Mouse (Mus musculus) ovary, adult 10 weeks (tissue): ENCODE data around the gene Olfr411. TPM values are rescaled to one million over a fixed set of nuclear protein-coding genes. Genes with fewer than 3 reads are reported as not detected.

ENCODE experiments used
- polyA plus RNA-seq: library from polyadenylated mRNA; stranded (reverse); fragments of 350-450 nt; fragmentation: Illumina TruSeq; extraction: RNeasy Lipid Tissue Mini Kit (QIAGEN cat#74804); gene quantifications from one replicate; pipeline ENCODE4 v1.2.3, GENCODE M21; 2014

The Olfr411 gene
- not detected for polyA plus RNA-seq

GRCm38 (mm10) chr11:74352550-74352949 lies at the start of gene Olfr411:
Olfr411 (minus strand) TSS chr11:74352650.

GRCm38 (mm10) chr11:74361769-74362168 lies 9.3 kb upstream of the Olfr411 start, which contains the start of gene Olfr412:
Olfr412 (plus strand) TSS chr11:74362069.

GRCm38 (mm10) chr11:74337931-74338330 lies 14.5 kb downstream of the Olfr411 start, which contains the start of gene Olfr410:
Olfr410 (minus strand) TSS chr11:74338031.

Other genes starting within 250 kb of the Olfr411 start
- gene Olfr401, start 238.9 kb downstream of the Olfr411 start, polyA plus RNA-seq, result not detected
- not detected for gene Olfr402, start 199.1 kb downstream of the Olfr411 start, polyA plus RNA-seq
- not detected for gene Olfr403, start 166.4 kb downstream of the Olfr411 start, polyA plus RNA-seq
- not detected for gene Olfr43, start 141.3 kb downstream of the Olfr411 start, polyA plus RNA-seq
- gene Olfr406, start 92.8 kb downstream of the Olfr411 start, polyA plus RNA-seq, result not detected
- gene Olfr59, start 68.9 kb downstream of the Olfr411 start, polyA plus RNA-seq, result not detected
- not detected for gene Olfr410, start 14.6 kb downstream of the Olfr411 start, polyA plus RNA-seq
- gene Olfr412, start 9.4 kb upstream of the Olfr411 start, polyA plus RNA-seq, result not detected